Mouse (Mus musculus) G1E-ER4 (cell line): ENCODE results near the gene Mrps14. TPM values are rescaled to one million over a fixed set of nuclear protein-coding genes. Genes with fewer than 3 reads are reported as not detected.

Source experiments
- GATA1 ChIP-seq: IDR thresholded peaks from one replicate; pipeline ENCODE4 v1.8.0; 2012; ENCODE audit warnings: low read length, inconsistent platforms
- polyA plus RNA-seq: library from polyadenylated mRNA; stranded (reverse); fragments of >175 nt; gene quantifications from 2 replicates; pipeline ENCODE4 v1.2.3, GENCODE M21; 2012

Mrps14 gene
- 1.2 and 1.7 TPM in 2 replicates for polyA plus RNA-seq

GRCm38 (mm10) chr1:160194529-160195336, at the start of gene Mrps14:
TSS of gene Mrps14 (plus strand) at chr1:160195215.
- no peak for TF ChIP-seq GATA1

DNA sequence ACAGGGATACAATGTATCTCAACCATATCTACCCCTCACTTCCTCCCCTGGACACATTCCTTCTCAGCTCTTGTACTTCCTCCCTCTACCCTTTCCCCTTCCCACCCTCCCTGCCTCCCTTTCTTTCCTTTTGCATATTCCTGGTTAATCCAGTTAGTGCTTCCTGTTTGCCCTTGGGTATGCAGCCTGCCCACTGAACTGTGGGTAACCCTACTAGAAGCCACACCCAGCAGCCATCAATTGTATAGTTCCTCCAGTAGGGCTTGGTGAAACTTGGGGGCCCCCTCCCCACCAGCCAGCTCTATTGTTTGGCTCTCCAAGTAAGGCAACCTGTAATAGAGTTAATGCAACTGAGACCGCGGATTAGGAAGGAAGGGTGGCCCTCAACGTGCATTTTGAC, 49.4 kb upstream of the Mrps14 start:
- no peak for TF ChIP-seq GATA1

GRCm38 (mm10) chr1:160147274-160147673, 47.7 kb upstream of the Mrps14 start:
- no peak for TF ChIP-seq GATA1

DNA sequence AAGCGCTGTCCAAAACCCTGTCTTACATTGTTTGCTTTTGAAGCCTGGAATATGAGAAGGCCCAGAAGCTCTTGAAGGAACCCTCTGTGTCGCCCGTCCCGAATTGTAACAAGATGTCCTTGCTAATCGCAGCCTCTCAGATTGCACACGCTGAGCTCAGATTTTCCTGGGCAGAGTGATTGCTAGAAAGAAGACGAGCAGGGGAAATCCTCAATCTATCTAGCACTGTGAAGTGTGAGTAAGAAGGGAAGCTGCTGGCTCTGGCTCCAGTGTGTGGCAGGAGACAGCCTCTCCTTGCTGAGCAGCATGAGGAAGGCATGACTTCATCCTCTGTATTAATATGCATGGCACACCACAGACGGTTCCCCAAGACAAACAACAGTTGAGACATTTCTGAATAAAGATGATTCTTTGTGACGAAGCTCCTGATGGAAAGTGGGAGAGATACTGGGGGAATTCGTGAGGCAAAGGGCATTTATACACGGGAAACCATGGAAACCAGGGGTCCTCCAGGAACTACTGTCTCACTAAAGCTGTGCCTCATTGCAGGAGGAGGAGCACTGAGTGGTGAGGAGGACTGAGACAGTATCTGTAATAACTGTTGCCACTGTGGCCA, 45.6 kb upstream of the Mrps14 start:
- no peak for TF ChIP-seq GATA1

GRCm38 (mm10) chr1:160150726-160151125, 44.3 kb upstream of the Mrps14 start:
- no peak for TF ChIP-seq GATA1

DNA sequence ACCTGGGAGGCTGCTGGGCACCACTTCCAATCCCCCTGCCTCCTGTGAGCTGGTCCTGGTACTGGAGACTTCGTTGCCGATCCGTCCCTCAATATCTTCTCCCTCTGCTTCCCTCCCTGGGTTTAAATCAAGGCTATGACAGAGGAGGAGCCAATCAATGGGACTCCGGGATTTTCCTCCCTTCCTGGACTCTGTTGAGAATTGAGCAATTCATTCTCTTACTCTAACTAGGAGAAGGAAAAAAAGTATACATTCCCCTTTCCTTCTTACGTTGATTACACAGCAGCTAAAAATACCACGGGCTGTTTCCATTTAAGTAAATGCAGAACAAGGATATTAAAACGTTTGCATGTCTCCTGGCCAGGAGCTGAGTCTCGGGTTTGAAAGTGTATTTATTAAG, 41.5 kb upstream of the Mrps14 start, which contains the start of gene Tnn:
Gene Tnn, minus strand, starts transcription at position 101 of the 400 bp plus-strand sequence.
- no peak for TF ChIP-seq GATA1

- no peak for TF ChIP-seq GATA1
Measured at GRCm38 (mm10) chr1:160158190-160158589, 36.8 kb upstream of the Mrps14 start.

GRCm38 (mm10) chr1:160166600-160166999, 28.4 kb upstream of the Mrps14 start:
- TF ChIP-seq GATA1: no peak

GRCm38 (mm10) chr1:160176903-160177302, 18.1 kb upstream of the Mrps14 start:
- TF ChIP-seq GATA1: no peak

- TF ChIP-seq GATA1: no peak
Measured at GRCm38 (mm10) chr1:160181216-160181615, 13.8 kb upstream of the Mrps14 start.

GRCm38 (mm10) chr1:160184506-160184905, 10.5 kb upstream of the Mrps14 start:
- TF ChIP-seq GATA1: no peak

DNA sequence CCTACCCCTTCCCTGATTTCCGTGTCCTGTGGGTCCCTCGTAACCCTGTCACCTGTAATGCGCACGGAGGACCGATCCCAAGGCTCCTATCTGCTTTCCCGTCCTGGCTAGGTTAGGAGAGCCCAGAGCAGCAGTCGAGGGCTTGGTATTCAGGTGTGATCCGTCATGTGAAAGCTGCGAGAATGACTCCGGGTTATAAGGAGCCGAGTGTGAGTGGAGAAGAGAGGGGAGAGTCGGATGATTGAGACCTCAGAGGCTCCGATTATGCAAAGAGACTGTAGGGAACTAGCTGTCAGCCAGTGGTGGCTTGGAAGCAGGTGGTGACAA, 285 bp downstream of the Mrps14 start:
- TF ChIP-seq GATA1: no peak

GRCm38 (mm10) chr1:160205486-160205885, 10.5 kb downstream of the Mrps14 start:
- no peak for TF ChIP-seq GATA1

DNA sequence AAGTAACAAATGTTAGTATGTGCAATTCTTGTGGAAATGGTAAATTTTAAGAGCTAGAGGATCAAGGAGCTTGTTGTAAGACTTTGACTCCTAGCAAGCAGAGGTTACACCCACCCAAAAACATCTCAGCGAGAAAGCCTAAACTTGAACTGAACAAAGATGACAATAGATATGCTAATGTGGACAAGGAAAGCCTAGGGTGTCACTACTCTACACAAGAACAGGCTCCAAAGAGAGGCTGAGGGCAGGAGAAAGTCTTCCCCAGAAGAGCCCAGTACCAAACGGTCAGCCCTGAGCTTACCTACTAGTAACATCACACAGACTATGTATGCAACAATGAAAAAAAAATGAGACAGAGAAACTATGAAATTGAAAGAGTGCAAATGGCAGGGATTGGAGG, 14.8 kb downstream of the Mrps14 start:
- TF ChIP-seq GATA1: no peak

GRCm38 (mm10) chr1:160210566-160210965, 15.6 kb downstream of the Mrps14 start:
- TF ChIP-seq GATA1: no peak

- no peak for TF ChIP-seq GATA1
Measured at GRCm38 (mm10) chr1:160211597-160212122, 16.6 kb downstream of the Mrps14 start.
